Mouse (Mus musculus) cerebellum, adult 2 months (tissue): ENCODE results near the gene Olfr1320.

Source experiments
- CTCF ChIP-seq: fragments of 200-500 bp; IDR thresholded peaks from 2 replicates; pipeline ENCODE4 v1.5.1; 2011; ENCODE audit warnings: low read depth, mild to moderate bottlenecking, control low read depth, low read length, moderate library complexity, borderline replicate concordance; ENCODE audit not compliant: insufficient read depth
- POLR2A ChIP-seq: fragments of 200-500 bp; IDR thresholded peaks from 2 replicates; pipeline ENCODE4 v1.6.1; 2011; ENCODE audit warnings: low read length, control low read depth, borderline replicate concordance; ENCODE audit not compliant: insufficient read depth

GRCm38 (mm10) chrX:49672033-49672432, at the start of gene Olfr1320:
- TF ChIP-seq CTCF (no peak), POLR2A (no peak)
